Mouse (Mus musculus): ENCODE results near the gene Gabbr2.

Gabbr2 gene

DNA sequence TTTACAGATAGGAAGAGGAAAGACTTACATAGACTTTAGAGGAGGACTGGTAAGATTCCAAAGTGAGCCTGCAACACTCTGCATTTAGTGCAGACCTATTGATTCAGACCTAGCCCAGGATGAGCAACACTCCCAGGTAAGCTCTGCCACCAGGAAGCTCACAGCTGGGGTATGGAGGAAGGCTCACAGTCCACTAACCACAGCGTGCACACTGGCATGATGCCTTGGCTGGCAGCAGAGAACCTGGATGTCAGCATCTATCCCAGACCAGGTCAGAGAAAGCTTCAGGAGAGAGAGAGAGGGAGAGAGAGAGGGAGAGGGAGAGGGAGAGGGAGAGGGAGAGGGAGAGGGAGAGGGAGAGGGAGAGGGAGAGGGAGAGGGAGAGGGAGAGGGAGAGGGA lies 231.8 kb downstream of the Gabbr2 start:
- no peak for DNase-seq (ENCODE audit: low spot score)

DNA sequence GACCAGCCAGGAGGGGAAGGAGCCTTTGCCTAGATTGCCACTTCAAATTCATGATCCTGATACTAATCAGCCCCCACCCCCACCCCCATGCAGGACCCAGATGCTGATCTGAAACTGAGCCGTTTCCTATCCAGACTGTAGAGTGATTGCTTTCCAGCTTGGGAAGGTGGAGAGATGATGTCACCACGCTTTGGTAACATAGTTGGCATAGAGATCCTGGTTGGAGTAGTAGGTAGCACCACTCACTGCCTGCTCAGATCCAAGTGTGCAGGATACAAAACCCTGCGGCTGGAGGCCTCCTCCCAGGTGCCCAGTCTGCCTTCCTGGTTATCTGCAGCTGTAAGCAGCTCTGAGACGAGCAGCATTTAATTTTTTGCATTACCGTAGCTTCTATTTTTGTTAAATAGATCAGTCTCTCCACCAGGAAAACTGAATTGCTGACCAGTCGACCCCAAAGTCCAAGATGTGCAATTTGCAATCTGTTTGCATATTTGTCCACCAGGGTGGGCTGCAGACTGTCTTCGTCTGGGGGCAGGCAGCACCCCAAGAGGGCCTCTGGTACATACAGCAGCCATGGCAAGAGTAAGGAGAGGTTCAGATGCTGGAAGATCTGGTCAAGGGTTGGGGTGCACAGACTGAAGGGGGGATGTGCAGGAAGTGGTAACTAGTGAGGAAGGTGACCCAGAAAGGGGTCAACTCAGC lies 233.2 kb downstream of the Gabbr2 start:
- DNase-seq (ENCODE audit: low spot score) = no peak

DNA sequence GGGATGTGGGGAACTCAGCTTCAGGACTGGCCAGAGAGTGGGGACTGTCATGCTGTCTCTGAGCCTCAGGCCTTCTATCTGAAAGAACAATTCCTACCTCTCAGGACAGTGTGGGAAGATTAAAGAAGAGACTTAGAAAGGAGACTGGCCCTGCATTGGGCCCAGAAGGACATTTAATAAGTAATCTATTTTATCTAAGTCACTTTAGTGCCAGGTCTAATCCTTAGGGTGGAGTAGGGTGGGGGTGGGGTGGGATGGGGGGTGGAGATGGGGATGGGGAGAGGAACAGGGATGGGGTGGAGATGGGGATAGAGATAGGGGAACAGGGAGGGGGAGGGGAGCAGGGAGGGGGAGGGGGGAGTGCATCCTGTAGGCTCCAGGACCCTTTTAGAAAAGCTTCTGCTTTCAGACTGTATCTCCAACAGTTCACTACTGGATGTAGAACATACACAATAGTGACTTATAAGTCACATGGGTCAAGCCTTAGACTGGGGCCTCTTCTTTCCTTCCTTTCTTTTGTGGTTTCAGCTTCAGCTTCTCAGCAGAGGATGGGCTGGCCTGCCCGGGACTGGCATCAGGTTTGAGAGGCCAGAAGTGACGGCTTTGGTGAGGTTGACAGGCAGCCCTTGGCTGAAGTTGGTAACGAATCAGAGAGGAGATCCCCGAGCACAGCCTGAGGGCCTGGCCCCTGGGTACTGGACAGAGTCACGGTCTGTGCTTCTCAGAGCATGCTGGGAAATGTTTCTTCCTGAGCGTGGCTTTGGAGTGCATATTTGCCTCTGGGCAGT lies 237.1 kb downstream of the Gabbr2 start:
- no peak for DNase-seq (ENCODE audit: low spot score)

DNA sequence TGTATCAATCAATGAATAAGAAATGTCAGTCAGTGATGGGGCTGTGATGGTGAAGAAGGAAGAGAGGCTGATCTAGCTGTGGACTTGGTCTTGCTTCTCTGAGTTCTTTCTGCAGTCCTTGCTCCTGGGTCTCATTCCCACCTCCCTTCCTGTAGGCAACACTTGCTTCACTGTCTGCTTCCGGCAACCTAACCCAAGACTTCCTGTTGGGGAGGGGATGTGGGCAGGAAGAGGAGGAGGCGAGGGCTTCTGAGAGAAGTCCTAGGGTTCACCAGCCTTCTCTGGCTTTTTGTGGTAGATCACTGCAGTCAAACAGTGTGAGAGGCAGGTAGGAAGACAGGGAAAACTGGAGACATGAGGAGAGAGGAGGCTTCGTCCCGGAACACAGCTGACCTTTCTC lies 239.4 kb downstream of the Gabbr2 start:
- DNase-seq (ENCODE audit: low spot score) = no peak

DNA sequence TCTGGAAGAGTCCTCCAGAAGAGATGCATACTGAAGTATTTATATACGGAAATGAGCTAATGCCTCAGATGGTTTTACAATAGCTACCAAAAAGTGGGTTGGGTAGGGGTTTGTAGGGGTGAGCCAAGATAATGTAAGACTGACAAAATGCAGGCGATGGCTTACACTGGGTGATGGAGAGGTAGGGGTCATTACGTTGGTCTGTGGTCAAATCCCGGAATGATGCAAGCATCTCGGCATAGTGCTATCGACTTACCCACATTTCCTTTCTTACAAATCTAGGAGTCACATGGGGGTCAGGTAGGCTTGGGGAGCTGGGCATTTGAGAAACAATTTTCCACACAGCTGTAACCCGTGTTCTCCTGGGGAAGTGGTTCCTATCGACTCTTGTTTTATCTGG lies 242.7 kb downstream of the Gabbr2 start:
- no peak for DNase-seq (ENCODE audit: low spot score)

DNA sequence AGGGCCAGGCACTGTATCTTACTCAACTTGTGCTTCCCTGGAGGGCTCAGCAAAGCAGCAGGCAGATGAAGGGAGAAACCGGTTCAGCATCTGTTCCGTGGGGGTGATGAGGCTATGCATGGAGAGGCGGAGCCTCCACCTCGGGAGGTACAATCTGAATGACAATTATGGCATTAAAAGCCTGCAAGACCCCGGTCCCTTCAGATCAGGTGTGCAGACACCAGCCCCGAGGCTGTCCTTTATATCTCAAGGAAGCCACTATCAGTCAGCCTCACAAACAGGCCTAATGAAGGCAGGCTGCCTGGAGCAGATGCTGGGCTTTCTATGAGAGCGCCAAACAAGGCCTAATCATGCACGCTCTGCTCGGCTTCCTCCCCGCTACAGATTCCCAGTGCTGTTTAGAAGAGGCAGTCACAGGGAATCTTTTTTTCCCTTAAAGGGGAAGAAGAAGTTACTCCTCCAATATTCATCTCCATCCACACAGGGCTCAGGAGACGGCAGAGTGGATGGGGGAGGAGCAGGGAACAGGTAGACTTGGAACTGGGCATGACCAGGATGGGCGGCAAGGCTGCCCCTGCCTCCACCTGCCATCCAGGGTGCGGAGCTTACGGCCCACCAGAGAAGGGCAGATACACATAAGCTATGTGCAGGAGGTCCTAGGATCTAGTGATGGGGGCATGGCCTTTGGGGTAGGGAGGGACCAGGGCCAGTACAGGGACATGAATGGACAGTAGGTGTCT lies 244.5 kb downstream of the Gabbr2 start:
- DNase-seq (ENCODE audit: low spot score) = no peak

DNA sequence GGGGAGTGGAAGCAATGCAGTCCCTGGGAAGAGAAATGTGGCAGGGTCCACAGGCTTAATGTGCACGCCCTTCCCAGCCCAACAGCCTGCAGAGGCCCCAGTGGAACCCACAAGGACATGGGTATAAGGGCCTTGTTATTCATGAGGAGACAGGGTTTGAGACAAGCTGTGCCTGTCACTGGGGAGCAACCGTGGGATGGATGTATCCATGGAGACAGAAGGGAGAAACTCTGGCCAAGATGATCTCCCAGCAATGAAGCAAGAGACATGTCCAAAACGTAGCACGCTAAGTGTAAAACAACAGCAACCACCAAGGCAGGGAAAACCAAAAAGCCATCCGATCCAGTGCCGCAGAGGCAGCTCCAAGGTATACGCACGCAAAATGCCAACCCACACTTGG lies 246.1 kb downstream of the Gabbr2 start:
- no peak for DNase-seq (ENCODE audit: low spot score)

DNA sequence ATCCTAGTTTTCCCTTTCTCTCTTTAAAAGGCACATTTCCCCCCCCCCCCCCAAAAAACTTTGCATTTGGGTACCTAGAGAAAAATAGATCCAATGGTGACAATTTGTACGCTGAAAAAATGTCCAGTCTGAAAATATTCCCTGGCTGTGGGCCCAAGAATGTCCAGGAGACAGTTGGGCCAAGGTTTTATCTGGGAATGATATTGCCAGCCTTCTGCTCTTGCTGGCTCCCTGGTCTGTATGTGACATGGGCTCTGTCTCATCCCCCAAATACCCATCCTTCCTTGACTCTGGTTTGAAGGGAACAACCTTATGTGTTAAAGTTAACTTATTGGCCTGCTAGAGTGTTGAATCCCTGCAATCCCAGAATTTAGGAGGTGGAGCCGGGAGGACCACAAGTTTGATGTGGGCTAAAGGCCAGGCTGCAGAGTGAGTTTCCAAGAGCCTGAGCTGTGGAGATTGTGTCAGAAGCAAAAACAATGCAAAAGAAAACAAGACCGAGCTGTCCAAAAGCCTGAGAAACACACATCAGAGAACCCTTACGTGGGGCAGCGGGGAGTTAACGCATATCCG lies 247.0 kb downstream of the Gabbr2 start:
- no peak for DNase-seq (ENCODE audit: low spot score)

DNA sequence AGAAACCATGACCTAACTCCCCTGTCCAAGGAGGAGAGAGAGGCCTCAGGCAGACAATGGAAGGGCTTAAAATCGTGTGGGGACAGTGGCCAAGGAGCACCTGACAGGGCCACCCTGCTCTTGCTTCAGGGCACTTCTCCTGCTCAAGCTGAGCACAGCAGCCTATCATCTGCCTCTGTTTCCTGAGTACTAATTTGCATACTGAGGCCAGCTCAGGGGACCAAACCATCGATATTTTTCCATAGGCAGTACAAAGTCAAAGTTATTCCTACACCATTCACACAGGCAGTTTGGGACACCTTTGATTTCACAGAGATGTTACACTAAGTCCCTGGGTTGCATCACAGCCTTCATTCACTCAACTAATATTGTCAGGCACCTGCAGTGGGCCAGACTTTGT lies 249.1 kb downstream of the Gabbr2 start:
- DNase-seq (ENCODE audit: low spot score) = no peak

DNA sequence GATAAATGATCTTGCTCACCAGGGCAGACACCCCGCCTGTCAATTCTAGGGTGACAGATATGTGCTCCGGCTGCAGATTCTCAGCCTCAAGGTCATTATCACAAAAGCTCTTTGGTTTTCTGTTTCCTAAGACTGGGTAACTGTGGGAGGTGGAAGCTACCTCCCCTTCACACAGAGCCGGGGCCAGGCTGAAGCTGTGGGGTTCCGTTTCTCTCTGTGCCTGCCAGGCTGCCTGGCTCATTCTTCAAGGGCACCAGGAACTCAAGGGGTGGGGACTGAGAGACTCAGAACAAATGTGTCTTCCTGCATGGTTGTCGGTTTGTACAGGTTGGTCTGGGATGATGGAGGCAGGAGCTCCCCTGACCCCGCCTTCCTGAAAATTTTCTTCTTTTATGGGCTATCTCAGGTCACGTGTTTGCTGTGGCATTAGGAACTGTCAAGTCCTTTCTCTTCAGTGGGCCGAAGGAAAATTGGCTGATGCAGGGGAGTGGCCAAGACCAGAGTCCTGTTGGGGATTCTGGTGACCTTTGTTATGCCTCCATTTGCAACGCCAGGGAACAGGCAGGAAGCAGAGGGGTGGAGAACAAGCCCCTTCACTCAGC lies 254.7 kb downstream of the Gabbr2 start:
- no peak for DNase-seq (ENCODE audit: low spot score)

DNA sequence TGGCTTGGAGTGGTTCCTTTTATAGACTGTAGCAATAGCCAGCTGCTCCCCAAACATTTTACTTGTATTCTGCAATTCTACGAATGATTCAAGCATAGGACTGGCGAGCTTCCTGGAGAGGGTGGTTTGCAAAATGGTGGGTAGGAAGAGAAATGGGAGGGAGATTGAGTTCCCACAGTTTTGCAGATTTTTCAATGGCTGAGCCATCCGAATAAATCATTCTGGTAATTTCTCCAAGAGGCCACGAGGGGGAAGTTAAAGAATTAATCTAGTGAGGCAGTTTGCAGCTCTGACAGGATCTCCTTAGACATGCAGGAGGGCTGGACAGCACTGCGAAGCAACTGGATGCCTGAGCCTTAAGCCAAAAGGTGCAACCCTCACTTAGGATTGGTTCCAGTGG lies 256.8 kb downstream of the Gabbr2 start:
- DNase-seq (ENCODE audit: low spot score) = no peak

DNA sequence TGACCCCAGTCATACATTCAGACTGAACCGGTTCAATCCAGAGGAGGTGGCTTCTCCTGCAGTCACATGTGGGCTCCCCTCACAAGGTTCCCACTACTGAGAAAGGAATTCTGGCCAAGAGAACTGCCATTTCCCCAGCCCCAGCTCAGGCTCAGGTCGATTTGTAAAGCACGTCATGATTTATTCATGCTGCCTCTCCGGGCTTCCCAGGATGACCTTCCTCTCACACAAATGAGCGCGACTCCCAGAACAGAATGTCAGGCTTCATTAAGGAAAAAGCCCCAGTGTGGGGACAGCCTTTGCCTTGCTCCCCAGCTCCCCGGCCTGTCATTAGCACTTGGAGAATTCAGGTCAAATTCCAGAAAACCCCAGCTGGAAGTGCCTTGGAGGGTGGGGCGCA lies 260.1 kb downstream of the Gabbr2 start:
- no peak for DNase-seq (ENCODE audit: low spot score)

DNA sequence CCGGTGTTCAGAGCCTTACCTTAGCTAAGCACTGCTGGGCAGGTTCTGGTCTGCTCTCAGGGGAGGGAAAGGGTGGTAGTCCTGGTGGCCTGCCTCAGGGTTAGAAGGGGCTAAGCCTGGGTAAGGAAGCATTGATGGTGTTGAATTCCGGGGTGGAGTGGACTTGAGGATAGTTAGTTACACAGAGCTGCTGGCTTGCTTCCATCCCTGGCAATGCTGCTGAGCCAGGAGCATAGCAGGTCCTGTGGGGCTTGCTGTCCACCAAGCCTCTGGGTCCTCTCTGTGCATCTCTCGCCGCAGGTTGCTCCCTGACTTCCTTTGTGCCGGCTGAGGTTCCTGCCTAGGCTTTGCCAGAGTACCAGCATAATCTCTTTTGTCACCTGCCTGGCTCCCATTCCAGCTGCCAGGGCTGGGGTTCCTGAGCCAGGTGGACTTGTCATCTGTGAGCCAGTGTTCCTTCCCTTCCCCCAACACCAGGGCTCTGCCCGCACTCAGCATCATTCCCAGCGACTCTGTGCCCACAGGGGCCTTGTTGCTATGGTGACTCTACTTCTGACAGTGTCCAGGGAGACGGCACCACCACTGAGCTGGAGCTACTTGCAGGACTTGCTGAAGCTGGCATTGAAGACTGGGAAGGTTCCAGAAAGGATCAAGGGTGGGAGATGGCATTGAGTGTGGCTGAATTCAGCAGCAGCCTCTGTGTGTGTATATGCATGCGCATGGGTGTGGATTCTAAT lies 262.2 kb downstream of the Gabbr2 start:
- DNase-seq (ENCODE audit: low spot score) = no peak

DNA sequence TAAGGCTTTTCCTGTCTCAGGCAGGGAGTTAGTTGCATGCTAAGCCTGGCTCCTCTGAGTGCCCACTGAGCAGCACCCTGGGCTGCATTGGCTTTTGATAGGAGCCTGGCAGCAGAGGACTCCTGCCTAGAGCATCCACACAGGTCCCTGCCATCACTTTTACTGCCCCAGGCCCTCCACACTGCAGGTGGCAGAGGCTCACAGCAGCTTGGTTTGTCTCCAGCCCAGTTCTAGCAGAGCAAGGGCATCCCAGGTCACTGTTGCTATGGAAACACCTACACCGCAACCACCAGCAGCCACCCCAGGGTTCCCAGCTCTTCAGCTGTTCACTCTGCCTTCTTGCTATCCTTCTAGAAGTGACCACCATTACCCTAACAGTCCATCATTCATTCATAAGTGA lies 263.4 kb downstream of the Gabbr2 start:
- no peak for DNase-seq (ENCODE audit: low spot score)

DNA sequence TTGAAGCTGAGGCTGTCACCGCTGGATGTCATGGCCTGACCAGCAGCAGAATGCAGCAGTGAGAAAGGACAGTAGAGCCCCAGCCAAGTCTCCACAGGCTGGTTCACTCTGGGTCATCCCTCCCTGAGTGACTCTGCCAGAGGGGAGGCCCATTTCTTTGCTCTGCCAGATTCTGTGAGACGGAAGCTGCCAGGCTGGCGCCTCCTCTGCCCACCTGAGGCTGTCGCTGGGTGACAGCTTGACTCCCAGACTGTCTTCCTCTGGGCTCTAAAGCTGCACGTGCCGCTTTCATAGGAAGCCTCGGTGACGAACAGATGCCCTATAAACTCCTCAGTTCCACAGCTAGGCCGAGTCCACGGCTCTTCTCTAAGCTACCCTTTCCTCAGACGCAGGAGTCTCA lies 264.5 kb downstream of the Gabbr2 start:
- DNase-seq (ENCODE audit: low spot score) = no peak

DNA sequence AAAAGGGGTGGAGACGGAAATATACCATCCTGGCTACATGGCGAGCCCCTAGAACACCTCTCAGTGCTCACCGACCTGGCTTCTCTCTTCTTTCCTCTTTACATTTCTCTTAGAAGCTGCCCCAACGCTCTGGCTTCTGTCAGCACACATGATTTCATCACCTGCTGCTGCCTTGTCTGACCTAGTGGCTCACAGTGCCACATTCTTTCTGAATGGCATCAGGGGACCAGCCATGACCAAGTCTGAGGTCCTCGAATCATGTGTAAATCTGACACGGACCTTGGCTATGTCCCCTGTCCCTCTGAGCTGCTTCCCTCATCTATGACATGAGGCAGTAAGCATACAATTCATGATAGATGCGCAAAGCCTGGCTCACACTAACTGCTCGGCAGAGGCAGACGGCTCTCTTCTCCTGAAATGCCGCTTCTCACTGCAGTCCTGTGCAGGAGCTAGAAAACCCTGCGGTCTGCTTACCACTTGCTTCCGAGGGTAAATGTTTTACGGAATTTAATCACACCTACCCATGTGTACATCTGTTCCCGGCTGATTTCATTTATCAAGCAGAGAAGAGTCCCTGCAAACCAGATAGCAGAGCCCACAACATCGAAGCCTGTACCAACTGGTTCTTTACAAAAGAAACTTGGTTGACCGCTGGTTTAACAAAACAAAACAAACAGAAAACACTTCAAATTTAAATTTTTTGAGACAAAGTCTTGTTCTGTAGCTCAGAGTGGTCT lies 270.7 kb downstream of the Gabbr2 start:
- DNase-seq (ENCODE audit: low spot score) = peak; percentile 6

DNA sequence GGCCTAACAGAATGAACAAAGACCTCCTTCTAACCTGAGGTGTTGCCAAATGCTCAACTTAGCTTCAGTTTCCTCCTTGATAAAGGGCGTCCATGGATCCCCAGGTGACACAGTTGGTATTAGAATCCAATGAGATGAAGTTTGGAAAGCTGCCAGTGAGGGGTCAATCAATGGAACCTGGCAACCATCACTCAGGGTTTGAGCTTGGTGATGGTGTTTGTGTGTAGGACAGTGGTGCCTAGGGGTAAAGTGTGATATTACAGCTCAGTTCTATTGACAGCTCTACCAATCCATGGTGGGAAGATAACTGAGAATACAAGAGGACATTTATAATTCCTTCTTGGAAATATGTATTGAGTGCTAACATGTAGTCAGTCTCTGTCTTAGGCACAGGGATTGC lies 271.6 kb downstream of the Gabbr2 start:
- DNase-seq (ENCODE audit: low spot score) = no peak

DNA sequence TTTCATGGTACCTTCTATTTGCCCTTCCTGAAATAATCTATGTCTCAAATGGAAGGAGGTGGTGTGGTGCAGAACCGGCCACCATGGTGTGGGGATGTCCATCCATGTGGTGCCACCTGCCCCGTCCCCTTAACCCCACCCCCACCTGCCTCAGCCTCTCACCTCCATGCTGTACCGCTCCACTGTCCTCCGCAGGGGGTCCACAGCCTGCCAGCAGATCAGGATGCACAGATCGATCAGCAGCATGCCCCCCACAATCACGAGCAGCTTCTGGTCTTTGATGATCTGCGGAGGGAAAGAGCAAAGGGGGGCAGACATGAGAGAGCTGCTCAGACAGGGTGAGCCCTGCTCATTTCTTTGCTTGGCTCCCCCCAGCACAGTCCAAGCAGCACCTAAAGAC lies 273.0 kb downstream of the Gabbr2 start:
- DNase-seq (ENCODE audit: low spot score) = no peak

DNA sequence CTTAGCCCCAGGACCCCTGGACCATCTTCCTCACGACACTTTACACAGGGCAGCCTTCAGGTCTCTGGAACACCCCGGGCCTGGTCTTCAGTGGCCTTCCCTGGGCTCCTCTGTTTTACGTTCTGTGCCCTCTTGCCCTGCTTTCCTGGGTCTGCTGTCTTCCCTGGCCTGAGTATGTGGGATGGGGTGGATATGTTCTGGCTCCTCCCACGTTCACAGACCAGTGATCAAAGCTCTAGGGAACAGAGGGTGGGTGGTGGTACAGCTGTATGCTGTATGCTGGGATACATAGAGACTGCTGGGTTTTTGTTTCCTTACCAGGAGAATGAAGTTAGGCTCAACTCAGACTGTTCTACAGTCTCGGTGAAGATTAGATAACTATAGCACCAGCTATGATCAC lies 274.5 kb downstream of the Gabbr2 start:
- no peak for DNase-seq (ENCODE audit: low spot score)

DNA sequence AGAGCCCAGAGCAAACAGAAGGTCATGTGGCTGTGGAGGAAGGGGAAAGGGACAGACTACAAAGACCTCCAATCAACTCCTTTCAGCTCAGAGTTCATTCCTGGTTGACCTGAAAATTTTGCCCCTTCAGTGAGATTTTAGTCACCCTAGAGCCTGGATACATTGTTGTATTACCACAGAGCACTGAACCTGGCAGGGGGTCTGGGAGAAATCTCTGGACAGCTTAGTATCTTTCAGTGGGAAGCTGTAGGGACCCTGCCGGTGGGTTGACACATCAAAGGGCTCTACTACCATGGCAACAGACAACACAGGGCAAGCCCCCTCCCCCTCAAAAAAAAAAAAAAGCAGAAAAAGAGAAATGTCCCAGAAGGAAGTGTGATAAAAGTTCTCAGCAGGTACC lies 275.3 kb downstream of the Gabbr2 start:
- no peak for DNase-seq (ENCODE audit: low spot score)

DNA sequence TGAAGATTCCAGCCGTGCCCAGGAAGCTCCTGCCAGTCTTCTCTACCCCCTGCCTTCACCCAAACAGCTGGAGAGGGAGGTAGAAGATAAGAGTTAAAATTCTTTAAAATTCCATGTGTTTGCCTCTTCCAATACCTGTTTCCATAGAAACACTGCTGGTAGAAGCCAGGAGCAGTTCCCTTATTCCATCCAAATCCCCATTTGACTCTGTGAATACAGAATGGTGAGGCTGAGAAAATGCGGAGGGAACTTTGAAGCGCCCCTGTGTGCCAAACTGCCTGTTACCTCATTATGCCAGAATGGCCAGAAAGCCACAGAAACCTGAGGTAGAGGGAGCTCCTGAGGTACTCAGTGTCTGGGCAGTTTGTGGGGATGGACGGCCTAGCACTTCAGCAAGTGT lies 281.1 kb downstream of the Gabbr2 start:
- no peak for DNase-seq (ENCODE audit: low spot score)

Measured in MN1 (cell line).